Mouse (Mus musculus) gastrocnemius, adult 2 months (tissue): ENCODE measurements around the gene Hdhd3. TPM values are rescaled to one million over a fixed set of nuclear protein-coding genes. Genes with fewer than 3 reads are reported as not detected.

Experiments used
- DNase-seq: peaks from one replicate; pipeline ENCODE4 v3.0.0; 2022
- H3K27ac ChIP-seq: fragments of 200-600 bp; 2 replicates; pipeline ENCODE4 v1.8.1; 2022; ENCODE audit warnings: mild to moderate bottlenecking
- H3K4me3 ChIP-seq: fragments of 200-600 bp; 2 replicates; pipeline ENCODE4 v1.8.1; 2022; ENCODE audit warnings: mild to moderate bottlenecking, moderate library complexity
- CTCF ChIP-seq: fragments of 200-600 bp; IDR thresholded peaks from 2 replicates; pipeline ENCODE4 v1.8.1; 2022; ENCODE audit warnings: antibody characterized with exemption, mild to moderate bottlenecking, moderate library complexity
- intact Hi-C: fragments of 180-260 bp; cut with DNase I; formaldehyde crosslinking; loops from one replicate; pipeline ENCODE4 v1.15.1; 2025
- long read RNA-seq, 2 experiments: library from polyadenylated mRNA; stranded (forward); transcript quantifications; one replicate each; pipeline ENCODE4 v2.0.0; 2021
- total RNA-seq, 2 experiments: library from RNA; stranded (reverse); gene quantifications; 2 replicates each; pipeline ENCODE4 v1.2.3; 2021

The Hdhd3 gene
- 1 to 10 TPM; 1.3 to 1.6 TPM for total RNA-seq
- long read RNA-seq, experiment 1, partial matches to known transcripts, result 0 of 2 reads
- long read RNA-seq, experiment 1, other reads (novel, unspliced or antisense), result 0 of 2 reads
- long read RNA-seq, experiment 2, partial matches to known transcripts, result 0 of 1 reads
- long read RNA-seq, experiment 2, other reads (novel, unspliced or antisense), result 0 of 1 reads

DNA sequence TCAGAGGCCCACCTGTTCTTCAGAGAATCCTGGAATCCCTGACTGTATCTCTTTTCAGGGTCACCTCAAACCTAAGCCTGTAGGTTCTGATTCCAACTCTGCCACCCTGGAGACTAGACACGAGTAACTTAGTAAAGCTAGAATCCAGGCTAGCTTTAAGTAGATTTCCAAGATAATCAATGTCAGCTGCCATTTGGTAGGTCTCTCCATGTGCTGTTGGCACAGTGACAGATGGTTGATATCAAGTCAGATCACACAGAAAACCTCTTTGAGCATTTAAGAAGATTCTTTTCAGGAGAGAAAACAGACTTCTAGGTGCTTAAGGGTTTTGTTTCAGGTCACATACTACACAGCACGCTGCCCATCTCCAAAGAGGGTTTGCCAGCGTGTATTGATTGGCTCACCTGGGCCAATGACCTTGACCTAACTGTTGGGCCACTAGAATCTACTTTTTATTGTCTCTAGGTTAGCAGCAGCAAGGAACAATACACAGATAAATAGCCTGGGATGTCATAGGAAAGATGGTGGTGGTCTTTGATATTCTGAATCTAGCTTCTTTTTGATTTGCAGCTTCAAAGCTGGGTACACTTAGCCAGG, at the start of gene Hdhd3:
TSS of gene Hdhd3 (minus strand) at position 94 of the 597 bp plus-strand sequence.
- intact Hi-C loops, result loop anchor here (2.0 kb wide), 1 partner anchor 95 kb away; the partner anchor contains the start of genes Cdc26 and Prpf4
- peak within 1 kb of the TSS; percentile 93 for H3K27ac ChIP-seq
- DNase-seq, result no peak
- no peak for TF ChIP-seq CTCF
- H3K4me3 ChIP-seq, result peak within 1 kb of the TSS; percentile 97

DNA sequence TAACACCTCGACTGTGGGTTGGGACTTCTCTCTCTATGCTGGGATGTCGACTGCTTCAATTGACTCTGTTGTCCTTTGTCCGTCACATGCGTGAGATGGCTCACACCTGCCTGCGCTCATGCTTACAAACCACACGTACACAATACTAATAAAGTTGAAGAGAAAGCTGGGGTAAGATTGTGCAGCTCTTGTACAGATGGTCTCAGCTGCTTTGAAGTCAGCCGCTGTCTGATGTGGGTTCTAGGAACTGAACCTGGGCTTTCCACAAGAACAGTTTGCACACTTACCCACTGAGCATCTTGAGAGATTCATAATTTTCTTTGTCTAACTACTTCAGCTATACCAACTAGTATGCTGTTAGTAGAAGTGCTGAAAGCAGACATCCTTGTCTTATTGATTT, 48.7 kb upstream of the Hdhd3 start:
- DNase-seq, result no peak
- H3K4me3 ChIP-seq, result no peak overlapping the region
- no peak for TF ChIP-seq CTCF
- no peak overlapping the region for H3K27ac ChIP-seq
- intact Hi-C loops, result no loop called here

GRCm38 (mm10) chr4:62544801-62545200, 41.5 kb upstream of the Hdhd3 start:
- intact Hi-C loops, result no loop called here
- no peak for TF ChIP-seq CTCF
- DNase-seq, result no peak

DNA sequence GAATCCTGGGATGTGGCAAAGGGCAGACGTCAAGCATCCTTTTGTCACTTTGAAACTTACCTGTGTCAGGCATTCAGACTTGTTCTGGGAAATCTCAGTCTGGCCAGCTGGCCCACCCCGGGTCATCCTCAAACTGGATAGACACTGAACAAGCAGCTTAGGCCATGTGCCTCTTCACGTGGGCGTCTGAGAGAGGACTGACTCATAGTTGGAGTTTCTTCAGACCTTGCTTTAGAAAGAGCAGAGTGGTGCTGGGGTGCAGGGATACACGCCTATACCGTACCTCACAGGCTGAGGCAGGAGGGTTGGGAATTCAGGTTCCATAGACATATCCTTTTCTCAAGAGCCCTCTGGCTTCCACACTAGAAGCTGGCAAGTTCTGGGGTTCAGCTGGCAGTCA, 40.5 kb upstream of the Hdhd3 start:
- Histone ChIP-seq H3K27ac (no peak overlapping the region), H3K4me3 (no peak overlapping the region)
- no peak for DNase-seq
- intact Hi-C loops, result no loop called here
- no peak for TF ChIP-seq CTCF

More at GRCm38 (mm10) chr4:62544801-62545200, 41.5 kb upstream of the Hdhd3 start:
- H3K27ac ChIP-seq, result no peak overlapping the region
- H3K4me3 ChIP-seq, result no peak overlapping the region

DNA sequence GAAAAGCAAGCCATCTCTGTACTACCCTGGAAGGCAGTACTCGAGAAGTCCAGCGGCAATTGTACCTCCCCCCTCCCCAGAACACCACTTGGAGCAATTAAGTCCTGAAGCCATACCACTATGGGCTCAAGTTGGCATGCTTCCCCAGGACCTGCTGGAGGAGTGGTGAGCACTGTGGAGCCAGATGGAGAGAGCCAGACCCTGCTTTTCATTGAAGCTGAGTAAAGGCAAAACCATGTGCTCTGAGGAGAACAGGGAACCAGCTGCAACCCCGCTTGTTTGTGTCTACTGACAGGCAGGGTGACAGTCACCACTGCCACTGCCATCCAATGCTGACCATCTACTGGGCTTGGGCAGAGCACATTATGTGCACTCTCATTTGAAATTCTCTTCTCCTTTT, 38.5 kb upstream of the Hdhd3 start:
- no peak overlapping the region for H3K4me3 ChIP-seq
- no peak for TF ChIP-seq CTCF
- DNase-seq, result no peak
- H3K27ac ChIP-seq, result no peak overlapping the region
- intact Hi-C loops, result no loop called here

GRCm38 (mm10) chr4:62533729-62534128, 30.5 kb upstream of the Hdhd3 start:
- no peak for DNase-seq
- no peak for TF ChIP-seq CTCF
- intact Hi-C loops, result no loop called here
- H3K27ac ChIP-seq, result no peak overlapping the region
- no peak overlapping the region for H3K4me3 ChIP-seq

DNA sequence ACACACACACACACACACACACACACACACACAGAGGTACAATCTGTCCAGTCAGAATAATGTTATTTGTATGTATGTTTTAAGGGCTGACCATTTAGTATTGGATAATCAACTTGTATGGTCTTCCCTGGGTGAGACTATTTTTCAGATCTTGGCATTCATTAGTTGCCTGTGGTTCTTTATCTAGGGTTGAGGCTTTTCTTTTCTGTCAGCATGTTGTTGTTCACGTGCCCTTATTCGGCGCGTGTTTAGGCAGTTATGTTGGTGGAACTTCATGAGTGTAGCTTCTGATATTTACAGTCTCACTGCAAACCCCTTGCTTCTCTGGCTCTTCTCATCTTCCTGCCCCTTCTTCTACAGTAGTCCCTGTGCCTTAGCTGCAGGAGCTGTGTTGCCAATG, 24.4 kb upstream of the Hdhd3 start:
- H3K4me3 ChIP-seq, result no peak overlapping the region
- H3K27ac ChIP-seq, result no peak overlapping the region
- intact Hi-C loops, result no loop called here
- no peak for DNase-seq
- TF ChIP-seq CTCF, result no peak

DNA sequence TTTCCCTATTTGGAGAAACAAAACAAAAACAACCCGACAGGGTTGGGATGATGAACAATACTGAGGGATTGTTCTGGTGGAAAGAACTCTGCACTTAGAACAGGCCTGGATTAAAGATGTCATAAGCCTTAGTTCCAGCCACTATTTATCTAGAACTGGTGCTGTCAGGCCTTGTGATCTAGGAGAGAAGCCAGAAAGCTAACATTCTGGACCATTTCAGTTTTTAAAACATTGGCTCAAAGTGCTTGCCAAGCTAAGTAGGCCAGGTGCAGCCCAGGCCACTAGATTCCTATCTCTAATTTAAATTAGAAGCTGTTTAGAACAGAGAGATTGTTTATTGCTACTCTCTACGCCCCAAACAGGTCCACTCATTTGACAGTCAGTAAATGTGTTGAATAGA, 23.0 kb upstream of the Hdhd3 start:
- intact Hi-C loops, result no loop called here
- no peak for TF ChIP-seq CTCF
- Histone ChIP-seq H3K4me3 (no peak overlapping the region), H3K27ac (no peak overlapping the region)
- no peak for DNase-seq

DNA sequence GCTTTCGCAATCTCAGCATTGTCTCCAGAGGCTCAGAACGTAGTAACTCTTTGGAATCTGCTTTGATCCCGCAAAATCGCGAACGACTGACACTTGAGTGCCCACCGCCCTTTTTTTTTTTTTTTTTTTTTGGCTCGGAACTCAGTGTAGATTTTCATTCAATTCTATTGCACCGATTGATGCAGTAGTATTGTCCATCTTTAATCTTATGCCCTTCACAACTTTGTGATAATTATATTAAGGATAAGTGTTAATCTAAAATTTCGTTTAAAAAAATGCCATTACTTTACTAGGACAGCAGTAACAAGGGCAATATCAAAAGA, 22.2 kb upstream of the Hdhd3 start:
- no peak for TF ChIP-seq CTCF
- no peak for DNase-seq
- peak overlapping the region; percentile 97; the same call in 1 of the 2 replicates for H3K27ac ChIP-seq
- intact Hi-C loops, result no loop called here
- H3K4me3 ChIP-seq, result peak overlapping the region; percentile 95

DNA sequence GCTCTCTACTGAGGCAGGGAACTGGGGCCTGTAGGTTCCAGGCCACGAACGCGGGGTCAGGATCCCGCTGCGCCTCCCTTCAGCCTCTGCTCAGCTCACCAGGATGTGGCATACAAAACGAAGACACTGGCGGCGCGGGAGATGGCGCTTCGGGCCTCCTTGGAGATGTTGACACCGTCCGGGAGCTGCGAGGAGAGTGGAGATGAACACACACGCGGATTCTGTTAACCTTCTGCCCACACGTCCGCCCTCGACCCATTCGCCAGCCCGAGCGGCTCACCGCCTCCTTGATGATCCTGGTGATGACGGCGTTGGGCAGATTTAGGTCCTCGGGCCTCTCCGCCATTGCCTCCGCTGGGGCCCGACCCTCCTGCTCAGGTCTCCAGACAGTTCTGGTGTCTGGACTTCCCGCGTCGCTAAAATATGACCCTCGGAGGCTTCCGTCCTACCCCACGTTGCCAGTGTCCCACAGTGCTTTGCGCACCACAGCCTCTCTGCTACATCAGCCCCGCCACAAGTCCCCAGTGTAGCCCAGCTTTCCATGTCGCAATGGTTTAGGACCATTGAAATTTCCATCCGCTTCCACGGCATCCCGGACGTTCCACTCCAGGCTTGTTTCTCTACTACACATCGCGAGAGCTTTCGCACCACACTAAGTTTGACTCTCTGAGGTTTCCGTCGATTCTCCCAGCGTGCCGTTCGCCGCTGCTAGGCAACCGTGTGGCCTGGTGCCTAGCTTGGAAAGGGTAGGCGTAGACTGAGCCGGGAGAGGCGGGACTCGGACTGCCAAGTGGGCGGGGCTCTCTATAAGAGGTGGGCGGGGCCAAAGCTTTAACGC, 21.6 kb upstream of the Hdhd3 start, which contains the start of the genes Pole3 and 4933430I17Rik:
TSS of gene Pole3 (minus strand) at position 418 of the 838 bp plus-strand sequence.
TSS of gene 4933430I17Rik (plus strand) at position 719 of the 838 bp plus-strand sequence.
- intact Hi-C loops, result loop anchor here (5.0 kb wide), 1 partner anchor 118 kb away; the partner anchor contains the start of genes Cdc26 and Prpf4
- no peak for TF ChIP-seq CTCF
- peak; percentile 99 for DNase-seq

GRCm38 (mm10) chr4:62520892-62521400, 17.7 kb upstream of the Hdhd3 start:
- no peak overlapping the region for H3K4me3 ChIP-seq
- H3K27ac ChIP-seq, result peak overlapping the region; percentile 95; the same call in 1 of the 2 replicates
- no peak for DNase-seq
- TF ChIP-seq CTCF, result no peak
- intact Hi-C loops, result loop anchor here (5.0 kb wide), 1 partner anchor 114 kb away; the partner anchor contains the start of genes Cdc26 and Prpf4

More for the DNA sequence above, 21.6 kb upstream of the Hdhd3 start, which contains the start of the genes Pole3 and 4933430I17Rik:
- Histone ChIP-seq H3K4me3 (peak within 1 kb of the TSS; percentile 95), H3K27ac (peak within 1 kb of the TSS; percentile 97)

DNA sequence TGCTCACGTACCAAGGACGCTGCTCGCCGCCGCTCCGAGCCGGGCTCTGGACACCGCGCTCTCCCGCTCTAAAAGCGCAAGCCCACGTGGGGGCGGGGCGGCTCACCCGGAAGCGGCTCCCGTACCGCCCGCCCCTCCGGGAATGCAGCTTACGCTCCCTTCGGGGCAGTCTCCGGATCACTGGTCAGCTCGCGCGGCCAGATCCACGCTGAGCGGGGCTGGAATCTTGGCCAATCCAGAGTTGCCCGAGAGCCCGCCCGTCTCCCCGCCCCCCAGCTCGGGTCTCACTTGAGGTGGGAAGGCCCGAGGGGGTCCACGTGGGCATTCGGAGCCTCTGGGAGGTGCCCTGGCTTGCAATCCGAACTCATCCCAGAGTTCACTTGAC, 16.6 kb upstream of the Hdhd3 start, which contains the start of gene Alad:
TSS of gene Alad (minus strand) at position 70 of the 385 bp plus-strand sequence.
- peak within 1 kb of the TSS; percentile 85 for H3K4me3 ChIP-seq
- peak within 1 kb of the TSS; percentile 95 for H3K27ac ChIP-seq
- intact Hi-C loops, result loop anchor here (5.0 kb wide), 1 partner anchor 113 kb away; the partner anchor contains the start of genes Cdc26 and Prpf4
- peak; percentile 93 for DNase-seq
- no peak for TF ChIP-seq CTCF
